Mouse (Mus musculus) retina, postnatal 7 days (tissue): ENCODE measurements around the gene Npepps.
"Not testable (repeated sequence)": the region's sequence is repeated elsewhere in the genome, so short reads cannot be mapped to it uniquely, and the experiment has no call there.

Experiments
- DNase-seq: peaks from one replicate; pipeline ENCODE4 v3.0.0-alpha.2; 2012; ENCODE audit warnings: low read depth, low spot score

Npepps gene

DNA sequence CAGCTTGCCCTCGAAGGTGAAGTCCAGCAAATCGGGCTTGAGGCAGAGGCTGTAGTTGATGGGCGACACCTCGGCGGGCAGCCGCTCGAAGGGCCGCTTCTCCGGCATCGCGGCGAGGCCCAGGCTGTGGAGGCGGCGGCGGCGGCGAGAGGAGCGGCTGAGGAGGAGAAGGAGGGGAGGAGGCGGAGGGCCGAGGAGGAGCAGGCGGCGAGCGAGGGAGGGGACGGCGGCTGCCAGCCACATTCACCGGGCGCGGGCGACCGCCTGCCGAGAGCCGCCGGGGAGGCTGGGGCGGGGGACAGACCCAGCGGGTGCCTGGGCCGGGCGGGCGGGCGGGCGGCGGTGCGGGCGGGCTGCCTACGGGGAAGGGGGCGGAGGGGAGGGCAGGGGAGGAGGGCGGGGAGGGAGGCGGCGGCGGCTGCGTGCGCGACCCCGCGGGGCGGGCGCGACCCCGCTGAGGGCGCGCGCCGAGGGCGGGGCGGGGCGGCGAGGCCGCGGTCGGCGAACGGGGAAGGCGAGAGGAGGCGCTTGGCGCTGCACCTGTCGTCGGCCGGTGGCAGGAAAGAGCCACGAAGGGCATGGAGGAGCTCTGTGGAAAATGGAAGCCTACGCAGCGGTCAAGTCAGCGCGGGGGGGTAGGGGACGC, at the start of gene Npepps:
Gene Npepps, minus strand, starts transcription at position 423 of the 646 bp plus-strand sequence.
- DNase-seq: peak; percentile 60

DNA sequence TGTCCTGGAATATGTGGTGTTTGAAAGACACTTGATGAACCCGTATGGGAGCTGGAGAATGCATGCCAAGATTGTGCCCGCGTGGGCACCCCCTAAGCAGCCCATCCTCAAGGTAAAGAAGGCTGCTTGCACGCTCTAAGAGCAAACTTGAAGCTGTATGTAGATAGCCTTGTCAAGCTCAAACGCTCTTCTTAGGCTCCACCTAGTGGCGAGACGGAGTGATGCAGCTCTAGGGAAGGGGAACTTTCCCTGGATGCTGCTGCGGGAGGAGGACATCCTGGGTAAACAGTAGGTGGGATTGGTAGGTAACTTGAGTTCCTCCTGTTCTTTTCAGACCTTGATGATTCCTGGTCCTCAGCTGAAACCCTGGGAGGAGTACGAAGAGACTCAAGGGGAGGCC, 47.7 kb upstream of the Npepps start:
- peak; percentile 65 for DNase-seq

DNA sequence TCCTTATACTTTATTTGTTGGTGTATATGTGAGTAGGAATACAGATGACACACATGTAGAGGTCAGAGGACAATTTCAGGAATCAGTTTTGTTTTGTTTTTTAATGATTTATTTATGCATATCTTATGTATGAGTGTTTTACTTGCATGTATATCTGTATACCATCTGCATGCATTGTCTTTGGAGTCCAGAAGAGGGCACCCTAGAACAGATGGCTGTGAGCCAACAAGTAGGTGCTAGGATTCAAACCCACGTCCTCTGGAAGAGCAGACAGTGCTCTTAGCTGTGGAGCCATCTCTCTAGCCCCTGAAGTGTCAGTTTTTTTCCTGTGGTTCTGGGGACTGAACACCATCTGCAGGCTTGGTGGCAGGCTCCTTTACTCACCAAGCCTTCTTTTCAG, 44.8 kb upstream of the Npepps start:
- no peak for DNase-seq

- not testable (repeated sequence) for DNase-seq
Observed at GRCm38 (mm10) chr11:97321894-97322600, 41.6 kb upstream of the Npepps start.

GRCm38 (mm10) chr11:97321197-97321596, 40.8 kb upstream of the Npepps start:
- no peak for DNase-seq

DNA sequence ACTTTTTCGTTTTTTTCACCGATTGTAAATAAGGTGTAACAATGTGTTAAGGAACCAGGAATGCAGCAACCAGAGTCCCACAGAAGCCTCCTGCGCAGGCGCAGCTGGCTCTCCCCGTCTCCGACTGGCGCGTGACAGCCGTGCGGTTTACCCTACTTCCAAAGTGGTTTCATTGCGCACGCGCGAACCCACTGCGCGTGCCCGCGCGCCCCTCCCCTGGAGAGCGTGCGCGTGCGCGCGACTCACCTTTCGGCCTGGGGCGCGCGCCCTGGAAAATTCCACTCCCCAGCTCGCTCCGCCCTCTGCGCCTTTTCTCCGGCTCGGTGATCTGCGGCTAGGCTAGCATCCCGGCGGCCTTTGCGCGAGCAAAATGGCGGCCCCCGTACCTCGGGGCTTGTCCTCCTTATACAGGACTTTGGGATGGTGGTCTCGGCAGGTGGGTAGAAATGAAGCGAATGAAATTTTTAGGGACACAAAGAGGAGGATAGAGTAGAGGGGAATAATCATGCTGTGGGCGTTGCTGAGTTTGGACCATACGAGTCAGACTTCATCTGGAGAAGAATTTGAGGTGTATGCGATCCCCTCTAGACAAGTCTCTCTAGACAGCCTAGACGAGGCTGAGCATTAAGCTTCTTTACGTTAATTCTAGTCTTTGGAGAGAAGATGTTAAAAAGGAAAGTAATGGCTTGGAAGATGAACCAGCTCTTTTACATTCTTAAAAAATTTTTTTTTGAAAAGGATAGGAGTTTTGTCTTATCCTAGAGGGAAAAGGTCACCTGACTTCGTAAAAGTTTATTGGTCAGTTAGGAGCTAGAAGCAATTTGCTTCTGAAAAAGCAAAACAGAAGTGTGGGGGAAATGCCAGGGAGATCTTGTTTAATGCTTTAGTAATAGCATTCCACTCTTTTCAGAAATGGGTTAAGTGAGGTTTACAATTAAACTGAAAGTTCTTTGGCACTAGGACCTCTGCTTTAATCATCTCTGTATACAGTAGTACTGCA, 35.4 kb upstream of the Npepps start, which contains the start of gene Mrpl45:
Gene Mrpl45, plus strand, starts transcription at position 213 of the 1,000 bp plus-strand sequence.
- DNase-seq: peak; percentile 100

GRCm38 (mm10) chr11:97314751-97315503, 34.5 kb upstream of the Npepps start:
- DNase-seq: no peak

GRCm38 (mm10) chr11:97314110-97314509, 33.7 kb upstream of the Npepps start:
- no peak for DNase-seq

DNA sequence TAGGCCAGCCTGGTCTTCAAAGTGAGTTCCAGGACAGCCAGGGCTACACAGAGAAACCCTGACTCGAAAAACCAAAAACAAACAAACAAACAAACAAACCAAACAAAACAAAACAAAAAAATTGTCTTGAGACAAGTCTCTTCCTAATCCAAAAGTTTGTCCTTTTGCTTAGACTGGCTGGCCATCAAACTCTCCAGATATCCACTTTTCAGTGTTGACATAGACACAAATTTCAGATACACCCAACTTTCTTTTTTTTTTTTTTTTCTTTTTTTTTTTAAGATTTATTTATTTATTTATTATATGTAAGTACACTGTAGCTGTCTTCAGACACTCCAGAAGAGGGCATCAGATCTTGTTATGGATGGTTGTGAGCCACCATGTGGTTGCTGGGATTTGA, 32.4 kb upstream of the Npepps start:
- not testable (repeated sequence) for DNase-seq

- DNase-seq: peak; percentile 75
Observed at GRCm38 (mm10) chr11:97310895-97311631, 30.6 kb upstream of the Npepps start.

DNA sequence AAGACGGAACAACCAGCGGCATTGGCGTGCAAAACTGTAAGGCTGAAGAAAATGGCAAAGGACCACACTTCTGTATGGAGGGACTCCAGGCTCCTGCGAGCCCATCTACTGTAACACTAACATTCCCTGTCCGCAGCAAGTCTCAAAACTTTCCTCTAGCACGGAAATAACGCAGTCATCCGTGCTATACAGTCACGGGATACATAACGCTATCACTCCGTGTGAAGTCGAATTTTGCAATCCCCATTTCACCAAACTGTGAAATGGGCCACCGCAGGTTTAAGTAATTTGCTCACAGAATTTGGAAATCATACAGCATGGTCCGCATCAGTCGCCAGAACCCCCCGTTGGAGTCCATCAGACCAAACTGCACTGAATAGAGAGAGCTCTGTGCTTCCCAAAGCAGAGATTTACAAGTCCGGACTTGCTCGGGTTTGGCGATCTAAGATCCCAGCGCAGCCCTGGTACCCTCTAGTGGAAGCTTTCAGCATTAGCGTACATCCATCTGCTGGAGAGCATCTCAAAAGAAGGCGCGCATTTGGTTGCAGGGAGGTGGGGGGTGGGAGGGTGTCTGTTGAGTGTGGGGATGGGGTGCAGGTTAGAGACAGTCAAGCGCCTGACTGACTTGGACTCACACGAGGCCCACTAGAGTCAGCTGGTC, 29.6 kb upstream of the Npepps start:
- peak; percentile 71 for DNase-seq

GRCm38 (mm10) chr11:97309451-97309836, 29.0 kb upstream of the Npepps start:
- no peak for DNase-seq

DNA sequence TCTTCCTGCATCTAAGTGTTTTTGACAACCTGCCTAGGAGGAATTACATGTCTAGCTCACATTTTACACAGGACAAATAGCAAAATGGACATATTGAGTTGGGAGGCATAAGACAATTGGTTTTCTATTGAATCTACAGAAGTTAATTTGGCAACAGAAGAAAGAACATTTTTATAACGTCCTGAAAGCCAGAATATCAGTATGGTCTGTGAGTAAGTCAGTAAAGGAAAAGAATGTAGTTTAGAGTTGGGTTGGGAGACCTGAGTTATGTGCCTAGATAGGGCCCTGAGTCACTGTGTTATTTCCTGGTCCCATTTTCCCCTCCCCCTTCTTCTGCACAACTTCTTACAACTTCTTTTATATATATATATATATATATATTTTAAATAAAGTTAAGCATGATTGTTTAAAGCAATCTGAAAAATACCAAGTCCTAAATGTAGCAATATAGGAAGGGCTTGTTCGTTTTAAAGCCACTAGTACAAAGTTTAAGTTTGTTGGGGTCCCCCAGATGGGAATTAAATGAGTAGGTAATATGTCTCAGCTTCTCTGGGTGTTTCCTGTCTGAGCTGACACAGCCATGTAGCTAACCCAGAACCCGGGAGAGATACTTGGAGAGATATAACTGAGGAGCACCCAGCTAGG, 28.5 kb upstream of the Npepps start:
- DNase-seq: no peak

DNA sequence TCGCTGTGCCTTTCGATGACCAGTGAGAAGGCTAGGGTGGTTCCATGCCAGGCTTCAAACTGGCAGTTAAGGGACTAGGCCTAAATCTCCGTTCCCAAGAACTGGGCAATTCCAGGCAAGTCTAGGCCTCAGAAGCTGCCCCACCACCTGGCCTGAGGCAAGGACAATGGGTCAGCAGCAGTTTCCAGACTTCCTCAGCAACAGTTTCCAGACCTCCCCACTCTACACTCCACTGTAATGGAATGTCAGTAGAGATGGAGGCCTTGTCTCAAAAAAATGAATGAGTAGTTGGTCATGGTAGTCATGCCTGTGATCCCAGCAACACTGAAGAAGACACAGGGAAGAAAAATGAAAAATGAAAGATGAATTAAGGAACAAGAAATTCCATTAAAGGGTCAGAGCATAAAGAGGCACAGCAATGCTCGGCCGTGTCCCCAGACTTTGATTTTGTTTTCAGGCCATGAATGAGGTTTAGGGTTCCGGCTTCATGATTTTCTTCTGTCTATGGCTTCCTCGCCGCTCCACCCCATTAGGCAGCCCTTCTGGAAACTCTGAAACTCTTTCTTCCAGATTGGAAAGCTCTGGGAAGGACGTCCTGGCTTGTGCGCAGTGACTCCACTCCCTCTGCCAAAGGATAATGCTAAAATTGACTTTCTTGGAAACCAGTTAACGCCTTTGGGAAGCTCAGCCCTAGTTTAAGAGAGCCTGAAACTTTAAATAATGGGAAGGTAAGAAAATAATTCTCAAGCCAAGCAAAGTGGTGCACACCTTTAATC, 27.0 kb upstream of the Npepps start:
- no peak for DNase-seq

GRCm38 (mm10) chr11:97304631-97305030, 24.2 kb upstream of the Npepps start:
- no peak for DNase-seq

DNA sequence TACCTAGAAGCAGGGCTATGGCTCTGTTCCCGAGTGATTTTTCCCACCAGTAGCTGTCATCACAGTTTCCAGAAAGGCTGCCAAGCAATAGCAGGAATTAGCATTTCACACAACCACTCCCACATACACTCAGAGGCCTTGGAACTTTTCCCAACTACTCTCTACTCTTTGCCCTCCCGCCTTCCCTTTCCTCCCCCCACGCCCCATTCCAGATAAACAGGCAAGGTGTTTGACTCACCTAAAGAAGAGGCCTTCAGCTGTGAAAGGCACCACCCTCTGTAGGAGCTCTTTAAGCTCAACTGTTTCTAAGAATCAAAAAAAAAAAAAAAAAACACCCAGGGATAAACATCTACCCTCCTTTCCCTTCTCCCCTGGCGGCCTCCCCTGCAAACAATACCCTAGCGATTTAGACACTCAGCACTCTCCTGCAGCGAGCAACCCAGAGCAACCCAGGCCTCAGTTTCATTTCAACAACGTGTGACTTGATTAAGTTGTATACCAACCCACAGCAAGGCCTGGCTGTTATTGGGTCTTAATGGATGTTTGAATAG, 21.9 kb upstream of the Npepps start:
- DNase-seq: no peak

DNA sequence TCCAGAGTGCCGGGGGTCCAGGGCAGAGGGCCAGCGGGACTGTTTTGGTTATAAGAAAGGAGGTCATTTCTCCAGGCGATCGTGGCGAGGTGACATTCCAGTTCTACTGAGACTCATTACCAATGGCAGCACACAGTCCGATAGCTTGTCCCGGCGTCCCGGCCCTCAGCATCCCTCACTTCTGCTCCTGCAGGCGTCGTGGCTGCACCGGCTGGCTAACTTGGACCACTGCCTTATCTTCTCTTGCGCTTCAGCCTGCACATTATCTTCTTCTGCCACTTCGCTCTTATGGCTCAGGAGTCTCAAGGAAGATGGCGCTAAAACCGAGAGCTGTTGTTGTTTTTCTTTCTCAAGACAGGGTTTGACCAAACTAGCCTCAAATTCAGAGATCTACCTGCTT, 21.0 kb upstream of the Npepps start:
- no peak for DNase-seq

DNA sequence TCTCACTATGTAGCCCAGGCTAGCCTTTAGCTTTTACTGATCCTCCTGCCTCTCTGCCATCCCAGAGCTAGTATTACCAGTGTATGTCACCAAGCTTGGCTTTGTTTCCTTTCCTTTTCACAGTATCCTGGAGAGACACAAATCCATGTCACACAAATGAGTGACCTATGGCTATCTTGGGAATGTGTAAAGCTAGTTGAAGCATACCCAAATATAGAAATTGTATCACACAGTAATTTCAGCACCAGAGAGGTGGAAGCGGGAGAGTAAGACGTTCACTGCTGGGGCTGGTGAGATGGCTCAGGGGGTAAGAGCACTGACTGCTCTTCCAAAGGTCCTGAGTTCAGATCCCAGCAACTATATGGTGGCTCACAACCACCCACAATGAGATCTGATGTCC, 19.5 kb upstream of the Npepps start:
- DNase-seq: no peak
